Mouse (Mus musculus) stomach, adult 2 months (tissue): Measurements from ENCODE around the gene Trim54. TPM values are rescaled to one million over a fixed set of nuclear protein-coding genes. Genes with fewer than 3 reads are reported as not detected.

Experiments
- polyA plus RNA-seq: library from polyadenylated mRNA; depleted of rRNA; stranded (reverse); fragments of >200 nt; gene quantifications from 2 replicates; pipeline ENCODE4 v1.2.3, GENCODE M21; 2012; rRNA removed

Trim54 gene
- polyA plus RNA-seq: 2.8 and 4.1 TPM in 2 replicates

DNA sequence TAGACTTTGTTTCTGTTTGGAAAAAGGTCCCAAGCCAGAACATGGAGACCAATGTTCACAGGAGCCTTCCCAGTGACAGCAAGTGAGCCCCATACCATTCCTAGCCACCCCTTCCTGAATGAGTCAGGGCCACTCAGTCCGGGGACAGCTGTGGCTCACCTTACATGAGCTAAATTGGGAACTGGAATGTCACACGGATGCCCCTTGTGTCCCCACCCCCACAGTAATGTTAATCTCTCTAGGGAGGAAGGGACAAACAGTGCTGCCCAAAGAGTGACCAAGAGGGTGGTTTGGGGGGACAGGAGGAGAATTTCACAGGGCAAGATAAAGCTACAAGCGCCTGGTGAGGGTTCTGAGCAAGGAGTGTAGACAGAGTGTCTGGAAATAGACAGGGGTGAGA lies at the start of gene Trim54:
Gene Trim54, plus strand, starts transcription at position 359 of the 400 bp plus-strand sequence.

DNA sequence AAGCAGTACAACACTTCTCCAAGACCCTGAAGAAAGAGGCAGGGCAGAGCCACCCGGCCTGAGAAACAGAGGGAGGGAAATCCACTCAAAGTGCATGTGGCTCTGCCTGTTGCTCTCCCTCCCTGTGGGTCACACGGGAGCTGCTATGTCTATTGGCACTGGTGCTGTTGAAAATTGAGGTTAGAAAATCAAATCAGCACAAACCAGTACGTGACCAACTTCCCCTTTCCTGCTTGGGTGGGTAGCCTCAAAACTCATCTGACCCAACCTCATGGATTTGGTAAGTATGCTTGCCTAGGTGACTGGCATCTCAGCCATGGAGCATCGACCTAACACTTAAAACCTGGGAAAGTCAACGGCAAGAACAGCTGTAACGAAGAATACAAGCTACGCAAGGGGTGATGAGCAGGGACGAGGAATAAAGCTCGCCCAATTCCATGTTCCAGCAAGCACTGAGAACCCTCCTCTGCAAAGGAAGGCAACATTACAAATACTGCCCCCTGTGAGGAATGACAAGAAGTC lies 10.6 kb upstream of the Trim54 start, which contains the start of gene Dnajc5g:
Gene Dnajc5g, plus strand, starts transcription at position 472 of the 522 bp plus-strand sequence.

DNA sequence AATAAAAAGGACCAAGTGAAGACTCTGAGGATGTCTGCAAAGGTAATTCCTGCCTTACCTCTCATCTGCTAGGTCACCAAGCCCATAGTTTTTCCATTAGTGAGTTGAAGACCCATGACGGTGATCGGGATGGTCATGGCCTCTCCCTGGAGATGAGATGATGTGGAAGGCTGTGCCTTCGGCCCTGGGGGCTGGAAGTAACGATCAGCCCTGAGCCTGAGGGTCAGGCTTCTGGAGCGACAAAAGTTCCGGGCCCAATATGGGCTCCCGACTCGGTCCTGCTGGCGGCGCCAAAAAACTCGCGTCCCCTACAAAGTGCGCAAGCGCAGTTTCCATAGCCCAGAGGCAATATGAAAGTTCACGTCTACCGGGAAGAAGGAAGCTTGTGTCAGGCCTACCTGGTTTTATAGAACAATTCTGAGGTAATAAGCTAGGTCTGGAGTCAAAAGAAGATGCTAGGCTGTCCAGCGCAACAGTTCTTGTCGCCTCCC lies 8.5 kb upstream of the Trim54 start, which contains the start of gene Slc30a3:
Gene Slc30a3, minus strand, starts transcription at position 238 of the 491 bp plus-strand sequence.

DNA sequence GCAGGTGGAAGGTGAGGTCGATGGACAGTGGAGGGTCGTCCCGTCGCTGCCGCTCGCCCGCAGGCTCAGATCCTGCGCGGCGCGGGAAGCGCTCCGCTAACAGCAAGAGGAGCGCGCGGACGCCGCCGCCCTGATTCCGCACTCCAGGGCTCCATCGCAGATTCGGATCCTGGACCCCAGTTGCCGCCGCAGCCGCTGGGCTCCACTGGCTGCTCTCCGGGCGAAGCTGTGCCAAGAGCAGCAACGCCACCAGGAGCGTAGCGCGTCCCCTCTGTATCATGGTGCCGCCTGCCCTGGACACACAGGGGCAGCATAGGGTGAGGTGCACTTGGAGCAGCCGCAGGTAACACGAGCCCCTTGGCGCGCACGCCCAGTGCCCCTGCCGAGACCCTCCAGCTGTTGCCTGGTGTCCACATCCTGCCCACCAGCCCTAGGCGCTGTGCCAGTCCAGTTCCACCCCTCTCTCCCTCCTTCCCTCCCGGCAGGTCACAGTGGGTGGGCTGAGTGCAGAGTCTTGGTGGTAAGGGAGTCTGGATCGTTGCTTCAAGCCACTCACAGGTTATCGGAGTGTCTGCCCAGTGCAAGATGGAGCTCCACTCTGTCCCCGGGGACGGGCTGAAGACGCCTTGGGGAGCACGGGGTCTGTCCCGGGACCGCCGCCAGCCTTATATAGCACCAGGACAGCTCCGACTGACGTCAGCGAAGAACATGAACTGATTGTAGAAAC lies 21.9 kb downstream of the Trim54 start, which contains the start of gene Ucn:
Gene Ucn, minus strand, starts transcription at position 589 of the 727 bp plus-strand sequence.

DNA sequence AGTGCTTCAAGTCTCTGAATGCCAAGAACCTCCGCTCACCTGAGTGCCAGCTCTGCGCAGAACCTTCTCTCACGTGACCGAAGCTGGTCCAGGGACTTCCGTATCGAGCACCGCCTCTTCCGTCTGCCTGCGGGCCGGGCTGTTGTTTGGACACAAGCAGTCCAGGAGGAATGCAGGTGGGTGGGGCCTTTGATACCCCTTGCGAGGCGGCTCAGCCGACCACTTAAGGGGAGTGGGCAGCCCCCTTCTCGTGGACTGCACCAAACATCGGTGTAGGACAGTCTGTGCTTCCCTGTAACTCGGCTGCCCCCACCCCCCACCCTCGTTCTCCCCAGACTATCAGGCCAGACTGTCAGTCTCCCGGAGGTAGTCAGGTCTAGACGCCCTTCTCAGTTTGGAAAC lies 37.6 kb downstream of the Trim54 start, which contains the start of gene Mpv17:
Gene Mpv17, minus strand, starts transcription at position 100 of the 402 bp plus-strand sequence.

DNA sequence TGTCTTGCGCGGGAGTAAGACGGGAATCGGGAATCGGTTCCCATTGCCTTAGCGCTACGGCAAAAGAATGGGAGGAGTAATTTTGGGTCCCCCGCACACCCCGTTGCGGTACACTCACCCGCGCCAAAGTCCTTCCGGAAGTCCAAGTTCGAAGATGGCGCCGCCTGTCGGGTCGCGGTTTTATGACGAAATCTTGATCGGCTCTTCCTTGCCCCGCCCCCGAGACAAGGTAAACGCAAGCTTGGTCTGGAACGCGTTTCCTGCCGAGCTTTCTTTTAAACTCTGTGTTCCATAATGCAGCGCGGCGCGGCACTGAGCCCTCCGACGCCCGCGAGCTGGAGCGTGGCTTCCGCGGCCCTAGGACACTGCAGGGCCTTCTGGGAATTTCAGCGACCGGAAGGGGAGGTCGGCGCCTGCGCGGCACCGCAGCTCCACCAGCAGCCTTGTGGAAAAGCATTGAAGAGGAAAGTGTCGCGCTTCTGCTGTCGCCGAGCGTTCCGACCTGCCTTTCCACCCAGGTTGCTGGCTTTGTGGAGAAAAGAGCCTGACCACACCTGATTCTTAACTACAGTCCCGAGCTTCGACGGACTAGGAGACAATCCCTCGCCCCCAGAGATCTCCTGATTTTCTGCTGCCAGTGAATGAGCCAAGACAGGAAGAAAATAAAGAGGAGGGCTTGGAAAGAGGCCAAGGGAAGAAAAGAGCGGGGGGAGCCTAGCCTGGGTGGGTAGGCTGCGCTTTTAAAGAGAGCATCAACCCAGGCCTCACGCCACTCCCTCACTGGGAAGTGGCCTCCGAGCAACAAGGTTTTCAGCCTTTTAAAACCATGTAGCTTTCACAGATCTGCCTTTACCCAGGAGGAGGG lies 63.5 kb downstream of the Trim54 start, which contains the start of the genes Gm29609 and Gtf3c2:
Gene Gm29609, minus strand, starts transcription at position 146 of the 865 bp plus-strand sequence.
Gene Gtf3c2, minus strand, starts transcription at position 379 of the 865 bp plus-strand sequence.

Other genes starting within 250 kb of the Trim54 start
- gene Tmem214, start 248.7 kb upstream of the Trim54 start, polyA plus RNA-seq: 71.5 and 79.9 TPM in 2 replicates
- 9.1 and 9.8 TPM in 2 replicates for gene Agbl5, start 228.0 kb upstream of the Trim54 start, polyA plus RNA-seq
- 79.7 and 85.2 TPM in 2 replicates for gene Ost4, start 208.9 kb upstream of the Trim54 start, polyA plus RNA-seq
- 55.3 and 56.4 TPM in 2 replicates for gene Emilin1, start 203.3 kb upstream of the Trim54 start, polyA plus RNA-seq
- 20.9 and 21.4 TPM in 2 replicates for gene Khk, start 195.3 kb upstream of the Trim54 start, polyA plus RNA-seq
- 56.1 and 81.0 TPM in 2 replicates for gene Cgref1, start 171.1 kb upstream of the Trim54 start, polyA plus RNA-seq
- gene Preb, start 156.4 kb upstream of the Trim54 start, polyA plus RNA-seq: 252 and 282 TPM in 2 replicates
- gene Tcf23, start 148.1 kb upstream of the Trim54 start, polyA plus RNA-seq: 10.1 and 12.4 TPM in 2 replicates
- 27.4 and 33.9 TPM in 2 replicates for gene Atraid, start 68.4 kb upstream of the Trim54 start, polyA plus RNA-seq
- gene Slc5a6, start 67.8 kb upstream of the Trim54 start, polyA plus RNA-seq: 10.2 and 11.2 TPM in 2 replicates
- 11.9 and 14.2 TPM in 2 replicates for gene Cad, start 61.9 kb upstream of the Trim54 start, polyA plus RNA-seq
- gene Dnajc5g, start 10.4 kb upstream of the Trim54 start, polyA plus RNA-seq: not detected in 2 replicates
- 0.15 and 0.29 TPM in 2 replicates for gene Slc30a3, start 8.5 kb upstream of the Trim54 start, polyA plus RNA-seq
- gene Ucn, start 22.1 kb downstream of the Trim54 start, polyA plus RNA-seq: not detected in 2 replicates
- gene Mpv17, start 37.5 kb downstream of the Trim54 start, polyA plus RNA-seq: 23.9 and 27.3 TPM in 2 replicates
- gene Gm29609, start 63.2 kb downstream of the Trim54 start, polyA plus RNA-seq: 0.14 and 2.1 TPM in 2 replicates
- gene Gtf3c2, start 63.4 kb downstream of the Trim54 start, polyA plus RNA-seq: 13.3 and 14.6 TPM in 2 replicates
- gene Snx17, start 76.5 kb downstream of the Trim54 start, polyA plus RNA-seq: 36.2 and 37.1 TPM in 2 replicates
- 20.2 and 24.5 TPM in 2 replicates for gene Eif2b4, start 76.7 kb downstream of the Trim54 start, polyA plus RNA-seq
- gene Zfp513, start 85.6 kb downstream of the Trim54 start, polyA plus RNA-seq: 25.0 and 34.4 TPM in 2 replicates
- gene Ppm1g, start 104.0 kb downstream of the Trim54 start, polyA plus RNA-seq: 42.5 and 93.0 TPM in 2 replicates
- 121 and 134 TPM in 2 replicates for gene Nrbp1, start 124.2 kb downstream of the Trim54 start, polyA plus RNA-seq
- gene Gm9970, start 124.5 kb downstream of the Trim54 start, polyA plus RNA-seq: 0.13 TPM in 1 of 2 replicates, not detected in the other
- 113 and 161 TPM in 2 replicates for gene Krtcap3, start 135.0 kb downstream of the Trim54 start, polyA plus RNA-seq
- gene Ift172, start 174.4 kb downstream of the Trim54 start, polyA plus RNA-seq: 11.9 and 14.9 TPM in 2 replicates
- 6.3 and 7.4 TPM in 2 replicates for gene Fndc4, start 179.4 kb downstream of the Trim54 start, polyA plus RNA-seq
- gene Gckr, start 180.7 kb downstream of the Trim54 start, polyA plus RNA-seq: not detected in 2 replicates